Mouse (Mus musculus) C2C12 (cell line): Measurements from ENCODE around the gene Map4k4.

Source experiments
- CTCF ChIP-seq: IDR thresholded peaks from one replicate; pipeline ENCODE4 v1.5.1; 2011; ENCODE audit not compliant: control insufficient read depth, insufficient read depth, insufficient read length
- MYOD1 ChIP-seq: IDR thresholded peaks from one replicate; pipeline ENCODE4 v1.6.1; 2011; ENCODE audit warnings: low read depth; ENCODE audit not compliant: control insufficient read depth, insufficient read length
- MYOG ChIP-seq: IDR thresholded peaks from one replicate; pipeline ENCODE4 v1.6.1; 2011; ENCODE audit not compliant: control insufficient read depth, insufficient read length; ENCODE audit errors: extremely low read depth

DNA sequence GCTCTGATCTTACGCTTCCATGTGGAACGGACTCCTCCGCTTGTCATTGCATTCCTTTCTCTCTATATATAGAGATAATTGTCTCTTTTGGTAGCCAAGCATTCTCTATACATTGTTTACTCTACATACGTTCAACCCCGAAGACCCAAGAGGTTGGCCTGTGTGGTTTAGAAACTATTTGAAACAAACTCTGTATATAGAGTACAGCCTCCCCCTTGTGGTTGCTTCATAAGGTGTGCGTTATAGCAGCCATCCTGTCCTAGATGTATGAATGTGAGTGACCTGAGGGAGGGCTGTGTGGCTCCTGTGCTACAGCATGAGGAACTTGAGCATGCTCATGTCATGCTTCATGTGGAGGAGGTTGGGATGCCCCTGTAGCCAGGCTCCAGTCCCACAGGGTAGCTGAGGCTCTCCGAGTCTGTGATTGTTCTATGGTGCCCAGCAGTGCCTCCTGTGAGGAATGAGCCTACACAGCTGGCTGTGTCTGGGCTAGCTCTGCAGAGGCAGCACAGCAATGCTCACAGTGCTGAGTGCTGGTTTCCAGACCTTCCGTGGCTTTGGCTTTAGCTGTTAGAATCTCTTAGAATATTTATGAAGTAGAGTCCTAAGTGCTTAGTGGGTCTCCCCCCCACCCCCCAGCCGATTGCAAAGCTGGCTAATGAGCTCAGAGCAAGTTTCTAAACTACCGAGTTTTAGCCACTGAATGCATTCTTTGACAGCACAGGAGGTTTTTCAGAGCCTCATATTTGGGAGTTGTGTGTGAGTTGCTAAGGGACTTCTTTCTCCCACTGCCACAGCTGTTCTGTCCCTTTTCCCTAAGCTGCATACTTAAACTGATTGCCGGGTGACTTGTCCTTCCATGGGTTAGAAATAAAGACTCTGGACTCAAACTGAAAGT is 76.4 kb downstream of the Map4k4 start:
- TF ChIP-seq CTCF (no peak), MYOD1 (no peak), MYOG (no peak)
